In the genomic region with DNA sequence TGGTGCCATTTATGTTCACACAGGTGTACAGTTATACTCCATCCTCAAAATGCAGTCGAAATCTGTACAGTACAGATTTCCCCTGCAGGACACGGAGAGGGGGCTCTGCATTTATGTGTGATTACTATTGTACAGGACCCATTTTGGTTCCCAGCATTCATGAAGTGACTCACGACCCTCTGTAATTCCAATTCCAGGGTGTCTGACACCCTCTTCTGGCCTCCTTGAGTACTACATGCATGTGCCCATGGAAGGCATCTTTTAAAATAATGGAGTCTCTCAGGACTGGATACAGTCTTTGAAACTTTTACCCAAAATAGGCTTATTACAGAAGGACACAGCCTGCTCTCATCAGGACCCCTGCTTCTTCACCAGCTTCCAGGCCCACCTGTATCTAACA, we compare ENCODE assay signal across 10 mouse cellular contexts. TPM values are rescaled to one million over a fixed set of nuclear protein-coding genes. Genes with fewer than 3 reads are reported as not detected.
A peak's percentile ranks its signal among the peaks of the same experiment; 100 is the strongest.
DNase-seq lines count a peak whose midpoint lies in the region; ATAC-seq and TF ChIP-seq lines count a peak whose summit lies in the region.
"Had no signal": no experiment of that assay in that cellular context is flagged by ENCODE, and none has a peak within 500 bp of the region (broad histone marks: within the 10 kb centered on the region; RNA-seq: fewer than 3 reads in every experiment).

No protein-coding gene starts in this region.

- 86% methylated on average over 3 of the region's 3 CpGs for WGBS in hindbrain, embryonic 11.5 days
- 86% methylated on average over 3 of the region's 3 CpGs for WGBS in hindbrain, embryonic 16.5 days
- WGBS in spleen, adult 2 months, result 93% methylated on average over 3 of the region's 3 CpGs
- WGBS in stomach, postnatal 0 days, result 85% methylated on average over 3 of the region's 3 CpGs

- H3K4me3 ChIP-seq in hindbrain, embryonic 11.5 days (ENCODE audit: low read depth, low read length), result no peak overlapping the region
- no peak overlapping the region for H3K4me3 ChIP-seq in hindbrain, embryonic 16.5 days (ENCODE audit: low read length)
- H3K4me3 ChIP-seq in spleen, adult 2 months (ENCODE audit: extremely low read depth, insufficient read depth, insufficient read length), result no peak overlapping the region
- H3K4me3 ChIP-seq in stomach, postnatal 0 days (ENCODE audit: low read depth, low read length), result no peak overlapping the region
- H3K4me3 ChIP-seq: hindbrain, embryonic 15.5 days had no signal

- H3K36me3 ChIP-seq in hindbrain, embryonic 11.5 days (ENCODE audit: control insufficient read depth, insufficient read depth, low read length), result peaks cover 11% of the 10 kb centered on the region
- H3K36me3 ChIP-seq in hindbrain, embryonic 16.5 days (ENCODE audit: control insufficient read depth, insufficient read depth, low read length), result peaks cover 25% of the 10 kb centered on the region
- peaks cover 33% of the 10 kb centered on the region for H3K36me3 ChIP-seq in spleen, adult 2 months (ENCODE audit: control insufficient read depth, insufficient read depth, low read length)
- H3K36me3 ChIP-seq in stomach, postnatal 0 days (ENCODE audit: control insufficient read depth, insufficient read depth, low read length), result peaks cover 12% of the 10 kb centered on the region

- H3K9ac ChIP-seq in hindbrain, embryonic 11.5 days (ENCODE audit: low read depth, low read length), result no peak overlapping the region
- H3K9ac ChIP-seq in hindbrain, embryonic 16.5 days (ENCODE audit: low read depth, low read length), result no peak overlapping the region
- H3K9ac ChIP-seq in stomach, postnatal 0 days (ENCODE audit: low read length), result no peak overlapping the region
- H3K9ac ChIP-seq: hindbrain, embryonic 15.5 days had no signal

- TF ChIP-seq POLR2A in spleen, adult 2 months (IDR thresholded peaks at IDR 0.05; ENCODE audit: low read depth, low read length), result no peak

- ATAC-seq in hindbrain, embryonic 11.5 days (ENCODE audit: low FRiP score), result no peak
- no peak for ATAC-seq in hindbrain, embryonic 16.5 days
- no peak for ATAC-seq in stomach, postnatal 0 days (ENCODE audit: low FRiP score, low TSS enrichment)
- ATAC-seq: activated CD4-positive, CD25-positive, alpha-beta regulatory T cell, adult 4 months had no signal

- H3K4me1 ChIP-seq in hindbrain, embryonic 11.5 days (replicated peaks; ENCODE audit: control insufficient read depth, insufficient read depth, low read length), result no peaks in the 10 kb centered on the region
- H3K4me1 ChIP-seq in hindbrain, embryonic 16.5 days (ENCODE audit: control insufficient read depth, insufficient read depth, low read depth, low read length), result no peaks in the 10 kb centered on the region
- no peaks in the 10 kb centered on the region for H3K4me1 ChIP-seq in spleen, adult 2 months (ENCODE audit: control insufficient read depth, insufficient read depth, insufficient read length)
- H3K4me1 ChIP-seq in stomach, postnatal 0 days (replicated peaks; ENCODE audit: control insufficient read depth, insufficient read depth), result no peaks in the 10 kb centered on the region

- no peak overlapping the region for H3K4me2 ChIP-seq in hindbrain, embryonic 11.5 days (replicated peaks; ENCODE audit: low read depth, low read length)
- H3K4me2 ChIP-seq in hindbrain, embryonic 16.5 days (ENCODE audit: low read length), result no peak overlapping the region
- H3K4me2 ChIP-seq in stomach, postnatal 0 days (replicated peaks; ENCODE audit: low read depth), result no peak overlapping the region
- H3K4me2 ChIP-seq: hindbrain, embryonic 15.5 days had no signal

- TF ChIP-seq CTCF in spleen, adult 2 months (IDR thresholded peaks at IDR 0.05; ENCODE audit: extremely low read depth, insufficient read depth, insufficient read length, insufficient replicate concordance), result peak; percentile 19; the same call in 1 of the 2 replicates
- TF ChIP-seq CTCF in stomach, postnatal 0 days (IDR thresholded peaks at IDR 0.05; ENCODE audit: low read depth), result peak; percentile 61

- peak; percentile 27 for DNase-seq in hindbrain, embryonic 11.5 days (ENCODE audit: low spot score)
- DNase-seq in spleen, adult 2 months (ENCODE audit: low read depth in 1 of 2, low spot score in 2 of 2), result no peak
- DNase-seq in spleen, postnatal 36 days (ENCODE audit: low spot score in 2 of 2), result no peak
- peak; percentile 6 for DNase-seq in T-cell, adult 2 months (ENCODE audit: low spot score)
- DNase-seq in stomach, postnatal 0 days (ENCODE audit: low spot score), result no peak
- no peak for DNase-seq in layer of hippocampus, adult 11-12 months (ENCODE audit: low spot score)
- no peak for DNase-seq in layer of hippocampus, postnatal 14 days (ENCODE audit: low spot score in 2 of 2)

- no peak for TF ChIP-seq EP300 in stomach, postnatal 0 days (optimal IDR thresholded peaks at IDR 0.05)

- no peak overlapping the region for H3K27ac ChIP-seq in hindbrain, embryonic 11.5 days (ENCODE audit: low read depth, low read length)
- no peak overlapping the region for H3K27ac ChIP-seq in hindbrain, embryonic 16.5 days (ENCODE audit: low read depth, low read length)
- H3K27ac ChIP-seq in spleen, adult 2 months (ENCODE audit: insufficient read depth, low read length), result no peak overlapping the region
- no peak overlapping the region for H3K27ac ChIP-seq in stomach, postnatal 0 days (replicated peaks)
- H3K27ac ChIP-seq: hindbrain, embryonic 15.5 days had no signal

- no peaks in the 10 kb centered on the region for H3K9me3 ChIP-seq in hindbrain, embryonic 11.5 days (ENCODE audit: control insufficient read depth, low read length)
- H3K9me3 ChIP-seq in hindbrain, embryonic 16.5 days (ENCODE audit: control insufficient read depth, low read length), result no peaks in the 10 kb centered on the region
- H3K9me3 ChIP-seq in stomach, postnatal 0 days (ENCODE audit: control insufficient read depth, low read length), result no peaks in the 10 kb centered on the region
- H3K9me3 ChIP-seq: hindbrain, embryonic 15.5 days had no signal

- no peaks in the 10 kb centered on the region for H3K27me3 ChIP-seq in hindbrain, embryonic 11.5 days (ENCODE audit: control insufficient read depth, insufficient read depth, low read length)
- H3K27me3 ChIP-seq in hindbrain, embryonic 16.5 days (replicated peaks; ENCODE audit: control insufficient read depth, insufficient read depth, low read length), result no peaks in the 10 kb centered on the region
- no peaks in the 10 kb centered on the region for H3K27me3 ChIP-seq in spleen, adult 2 months (ENCODE audit: control insufficient read depth, insufficient read depth, low read length)
- no peaks in the 10 kb centered on the region for H3K27me3 ChIP-seq in stomach, postnatal 0 days (ENCODE audit: control insufficient read depth, insufficient read depth, low read length)
- H3K27me3 ChIP-seq: hindbrain, embryonic 15.5 days had no signal

RNA-seq across cellular contexts. Expression of a gene that starts 6.5 kb away (rescaled TPM):
- 52.1 and 52.6 TPM in 2 replicates for polyA plus RNA-seq in hindbrain, embryonic 11.5 days (2014; fragmentation: Nextera tagmentation; extraction: Ambion mirVana)
- 108 and 112 TPM in 2 replicates for polyA plus RNA-seq in hindbrain, embryonic 16.5 days (2015; fragmentation: Nextera tagmentation; extraction: Ambion mirVana)
- 22.1 and 31.9 TPM in 2 replicates for polyA plus RNA-seq in spleen, adult 2 months (2012; rRNA removed)
- polyA plus RNA-seq in stomach, postnatal 0 days (2015; fragmentation: Nextera tagmentation; extraction: Ambion mirVana), result 29.6 and 32.6 TPM in 2 replicates
- total RNA-seq in layer of hippocampus, postnatal 14 days (2021), result 10 to 100 TPM; 37.9 to 39.1 TPM

RNA-seq across cellular contexts. Expression of a gene that starts 6.6 kb away (rescaled TPM):
- 53.0 and 53.1 TPM in 2 replicates for polyA plus RNA-seq in hindbrain, embryonic 11.5 days (2014; fragmentation: Nextera tagmentation; extraction: Ambion mirVana)
- 40.2 and 41.2 TPM in 2 replicates for polyA plus RNA-seq in hindbrain, embryonic 16.5 days (2015; fragmentation: Nextera tagmentation; extraction: Ambion mirVana)
- polyA plus RNA-seq in spleen, adult 2 months (2012; rRNA removed), result 5.0 and 7.4 TPM in 2 replicates
- 36.4 and 37.7 TPM in 2 replicates for polyA plus RNA-seq in stomach, postnatal 0 days (2015; fragmentation: Nextera tagmentation; extraction: Ambion mirVana)
- total RNA-seq in layer of hippocampus, postnatal 14 days (2021), result 10 to 100 TPM; 23.2 to 25.9 TPM

Comparison
In these comparisons a context has a peak if more than half of its experiments do, and no peak if none do; other contexts are left out.
1. DNase-seq: peak in hindbrain, embryonic 11.5 days (single experiment) and T-cell, adult 2 months (single experiment); none in spleen, adult 2 months (0 of 2), spleen, postnatal 36 days (0 of 2), stomach, postnatal 0 days (single experiment), layer of hippocampus, adult 11-12 months (single experiment) and layer of hippocampus, postnatal 14 days (0 of 2).